Mouse (Mus musculus): ENCODE results near the gene Fgd2. TPM values are rescaled to one million over a fixed set of nuclear protein-coding genes. Genes with fewer than 3 reads are reported as not detected.
A peak's percentile ranks its signal among the peaks of the same experiment; 100 is the strongest.

The Fgd2 gene
- polyA plus RNA-seq, 1 experiment: 23.7 TPM

DNA sequence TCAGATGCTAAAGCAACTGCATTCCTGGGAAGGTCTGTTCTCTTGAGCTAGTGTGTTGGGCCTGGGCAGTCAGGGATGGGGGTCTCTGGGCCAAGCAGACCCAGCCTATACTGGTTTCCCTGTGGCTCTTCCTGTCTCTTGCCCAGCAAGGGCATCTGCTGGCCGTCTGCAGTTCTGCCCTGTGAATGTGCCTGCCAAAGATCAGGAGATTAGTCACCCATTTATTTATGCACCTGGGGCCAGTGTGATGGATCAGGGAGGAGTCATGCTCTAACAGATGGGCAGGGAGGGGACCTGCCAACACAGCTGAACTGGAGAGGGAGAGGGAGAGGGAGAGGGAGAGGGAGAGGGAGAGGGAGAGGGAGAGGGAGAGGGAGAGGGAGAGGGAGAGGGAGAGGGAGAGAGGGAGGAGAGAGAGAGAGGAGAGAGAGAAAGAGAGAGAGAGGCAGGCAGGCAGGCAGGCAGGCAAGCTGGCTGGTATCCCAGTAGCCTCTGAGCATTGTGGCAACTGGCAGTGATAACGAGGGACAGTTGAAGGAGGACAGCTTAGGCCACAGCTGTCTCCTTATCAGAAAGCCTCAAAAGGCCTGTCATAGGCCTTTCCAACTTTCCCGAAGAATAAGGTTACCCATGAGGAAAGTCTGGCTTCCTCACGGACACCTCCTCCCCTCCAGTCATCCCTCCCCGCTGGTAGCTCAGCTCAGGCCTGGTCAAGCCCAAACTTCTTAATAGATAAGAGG lies 29.9 kb upstream of the Fgd2 start:
- H3K4me3 ChIP-seq (replicated peaks): no peak overlapping the region
- H3K27me3 ChIP-seq (replicated peaks): peaks cover 14% of the 10 kb centered on the region
- peaks cover 64% of the 10 kb centered on the region for H3K36me3 ChIP-seq (replicated peaks; ENCODE audit: low read length)
- no peak for TF ChIP-seq FLI1 (IDR thresholded peaks at IDR 0.05; ENCODE audit: low read length)
- TF ChIP-seq GATA1 (IDR thresholded peaks at IDR 0.05; ENCODE audit: borderline replicate concordance, low read length): no peak
- H3K4me1 ChIP-seq: peaks cover 28% of the 10 kb centered on the region
- 0 out of 2 replicates have a peak, but pooled peaks cover 8% of the 10 kb centered on the region for H3K9me3 ChIP-seq

DNA sequence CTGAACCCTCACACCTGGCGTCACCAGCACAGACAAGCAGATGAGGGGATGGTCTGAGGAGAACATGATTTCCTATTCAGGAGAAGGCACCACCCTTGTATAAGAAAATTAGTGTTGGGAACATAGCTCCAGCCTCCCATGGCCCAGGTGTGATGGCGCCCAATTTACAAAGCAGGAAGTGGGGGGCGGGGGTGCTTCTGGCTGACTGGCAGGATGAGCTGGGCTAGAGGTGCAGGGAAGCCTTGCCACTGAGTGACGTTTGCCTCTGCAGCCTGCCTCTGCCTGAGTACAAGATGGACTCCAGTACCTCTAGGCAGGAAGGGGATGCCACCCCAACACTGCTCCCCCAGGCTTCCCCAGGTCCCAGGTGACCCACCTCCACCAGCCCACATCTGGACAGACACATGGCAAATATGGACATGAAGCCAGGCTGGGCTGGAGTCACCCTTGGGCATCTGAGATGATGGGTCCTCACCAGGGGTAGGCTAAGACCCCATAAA lies 28.5 kb upstream of the Fgd2 start:
- Histone ChIP-seq H3K4me3 (replicated peaks) (no peak overlapping the region), H3K9me3 (0 out of 2 replicates have a peak, but pooled peaks cover 4% of the 10 kb centered on the region), H3K27me3 (replicated peaks) (peaks cover 6% of the 10 kb centered on the region), H3K4me1 (peaks cover 28% of the 10 kb centered on the region), H3K36me3 (replicated peaks; ENCODE audit: low read length) (peaks cover 77% of the 10 kb centered on the region)
- TF ChIP-seq FLI1 (IDR thresholded peaks at IDR 0.05; ENCODE audit: low read length) (no peak), GATA1 (IDR thresholded peaks at IDR 0.05; ENCODE audit: borderline replicate concordance, low read length) (no peak)

DNA sequence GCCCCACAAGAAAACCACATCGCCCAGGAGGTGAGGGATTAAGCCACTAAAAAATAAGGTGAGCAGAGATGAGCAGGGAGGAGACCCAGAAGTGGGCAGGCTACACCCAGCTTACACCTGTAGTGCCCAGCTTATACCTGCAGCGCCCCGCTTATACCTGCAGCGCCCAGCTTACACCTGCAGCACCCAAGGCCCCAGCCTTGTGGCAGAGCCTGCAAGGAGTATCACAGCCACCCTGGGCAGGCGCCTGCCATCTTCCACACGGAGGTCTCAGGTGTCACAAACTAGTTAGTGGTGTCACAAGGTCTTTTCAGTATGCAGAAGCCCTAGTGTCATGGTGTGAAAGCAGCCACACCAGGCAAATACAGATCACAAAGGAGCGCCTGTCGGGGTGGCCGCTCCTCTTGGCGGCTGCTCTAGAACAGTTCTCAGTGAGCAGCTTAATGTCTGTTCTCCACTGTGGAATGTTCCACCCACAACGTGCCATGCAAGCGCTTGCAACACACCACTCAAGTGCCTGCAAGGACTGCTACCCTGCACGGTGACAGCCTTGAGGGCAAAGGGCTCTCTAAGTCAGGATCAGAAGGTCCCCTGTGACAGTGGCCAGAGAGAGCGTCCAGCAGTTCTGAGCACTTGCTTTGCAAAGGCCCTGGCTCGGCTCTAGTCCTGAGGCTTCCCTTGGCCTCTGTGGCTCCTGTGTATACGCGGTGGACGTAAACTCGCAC lies 24.3 kb upstream of the Fgd2 start:
- no peak overlapping the region for H3K4me3 ChIP-seq (replicated peaks)
- H3K9me3 ChIP-seq: no peaks in the 10 kb centered on the region
- no peaks in the 10 kb centered on the region for H3K27me3 ChIP-seq (replicated peaks)
- TF ChIP-seq FLI1 (IDR thresholded peaks at IDR 0.05; ENCODE audit: low read length): no peak
- TF ChIP-seq GATA1 (IDR thresholded peaks at IDR 0.05; ENCODE audit: borderline replicate concordance, low read length): no peak
- H3K4me1 ChIP-seq: peaks cover 30% of the 10 kb centered on the region
- H3K36me3 ChIP-seq (replicated peaks; ENCODE audit: low read length): peaks cover 96% of the 10 kb centered on the region

DNA sequence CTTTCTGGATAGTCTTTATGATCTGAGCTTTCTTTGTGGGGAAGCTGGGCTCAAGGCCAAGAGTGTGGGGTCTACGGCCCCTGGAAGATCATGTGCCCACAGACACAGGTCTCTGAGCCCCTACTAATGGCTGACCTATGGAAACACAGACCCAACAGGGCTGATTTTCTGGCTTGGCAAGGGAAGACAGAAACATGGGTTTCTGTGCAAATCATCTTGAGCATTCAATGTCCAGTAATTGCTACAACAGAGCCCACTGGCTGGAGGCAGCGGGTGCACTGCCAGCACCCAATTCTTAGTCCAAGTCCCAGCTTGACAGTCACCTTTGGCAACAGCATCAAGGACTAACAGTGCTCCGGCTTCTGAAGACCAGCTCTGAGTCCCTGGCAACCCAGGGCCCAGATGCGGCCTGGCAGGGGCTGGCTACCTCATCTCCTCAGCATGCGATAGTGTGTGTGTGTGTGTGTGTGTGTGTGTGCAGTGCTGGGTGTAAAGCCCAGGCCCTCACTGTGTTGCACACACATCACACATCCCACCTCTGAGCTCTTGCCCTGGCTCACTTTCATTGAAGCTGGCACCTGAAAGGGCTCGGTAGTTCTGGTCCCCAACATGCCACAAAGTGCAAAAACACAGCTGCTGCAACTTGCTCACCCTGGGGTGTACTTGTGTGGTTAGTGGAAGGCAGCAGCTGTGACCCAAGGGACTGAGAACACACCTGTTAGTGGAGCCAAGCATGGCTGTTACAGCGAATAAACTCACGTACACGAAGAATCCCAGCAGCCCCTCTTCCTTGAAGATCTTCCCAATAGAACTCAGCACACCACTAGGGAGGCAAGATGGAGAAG lies 22.5 kb upstream of the Fgd2 start:
- Histone ChIP-seq H3K36me3 (replicated peaks; ENCODE audit: low read length) (peaks cover 95% of the 10 kb centered on the region), H3K4me1 (peaks cover 36% of the 10 kb centered on the region)
- no peak for TF ChIP-seq FLI1 (IDR thresholded peaks at IDR 0.05; ENCODE audit: low read length)
- no peak for TF ChIP-seq GATA1 (IDR thresholded peaks at IDR 0.05; ENCODE audit: borderline replicate concordance, low read length)

DNA sequence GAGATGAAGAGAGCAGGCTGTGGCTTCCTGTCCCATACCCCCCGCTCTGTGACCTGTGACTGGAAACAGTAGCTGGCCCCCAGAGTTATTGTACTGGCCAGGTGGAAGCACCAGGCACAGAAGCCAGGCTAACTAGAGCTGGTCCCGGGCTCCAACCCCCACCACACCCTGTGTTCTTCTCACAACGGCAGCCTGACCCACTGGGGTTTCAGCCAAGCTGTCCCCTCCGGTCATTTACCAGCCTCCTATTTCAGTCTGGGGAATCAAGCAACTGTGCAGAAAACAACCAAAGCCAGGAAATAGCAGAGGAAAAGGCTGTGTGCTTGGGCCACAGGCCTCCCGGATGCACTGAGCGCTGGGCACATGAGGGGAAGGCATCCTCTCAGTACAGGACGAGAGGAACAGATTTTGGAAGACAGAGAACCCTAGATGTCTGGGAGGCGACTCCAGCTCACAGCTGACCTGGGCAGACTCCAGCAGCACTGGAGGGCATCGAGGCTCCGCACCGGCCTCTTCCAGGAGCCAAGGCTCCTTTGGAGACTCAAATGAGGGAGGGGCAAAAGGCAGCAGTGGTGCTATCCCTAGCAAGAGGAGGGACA lies 21.4 kb upstream of the Fgd2 start:
- TF ChIP-seq GATA1 (IDR thresholded peaks at IDR 0.05; ENCODE audit: borderline replicate concordance, low read length): no peak
- TF ChIP-seq FLI1 (IDR thresholded peaks at IDR 0.05; ENCODE audit: low read length): no peak
- Histone ChIP-seq H3K27me3 (replicated peaks) (no peaks in the 10 kb centered on the region), H3K4me1 (peaks cover 43% of the 10 kb centered on the region), H3K9me3 (no peaks in the 10 kb centered on the region), H3K36me3 (replicated peaks; ENCODE audit: low read length) (peaks cover 95% of the 10 kb centered on the region), H3K4me3 (replicated peaks) (no peak overlapping the region)

More for the DNA sequence above, 22.5 kb upstream of the Fgd2 start:
- Histone ChIP-seq H3K27me3 (replicated peaks) (no peaks in the 10 kb centered on the region), H3K4me3 (replicated peaks) (no peak overlapping the region), H3K9me3 (no peaks in the 10 kb centered on the region)

DNA sequence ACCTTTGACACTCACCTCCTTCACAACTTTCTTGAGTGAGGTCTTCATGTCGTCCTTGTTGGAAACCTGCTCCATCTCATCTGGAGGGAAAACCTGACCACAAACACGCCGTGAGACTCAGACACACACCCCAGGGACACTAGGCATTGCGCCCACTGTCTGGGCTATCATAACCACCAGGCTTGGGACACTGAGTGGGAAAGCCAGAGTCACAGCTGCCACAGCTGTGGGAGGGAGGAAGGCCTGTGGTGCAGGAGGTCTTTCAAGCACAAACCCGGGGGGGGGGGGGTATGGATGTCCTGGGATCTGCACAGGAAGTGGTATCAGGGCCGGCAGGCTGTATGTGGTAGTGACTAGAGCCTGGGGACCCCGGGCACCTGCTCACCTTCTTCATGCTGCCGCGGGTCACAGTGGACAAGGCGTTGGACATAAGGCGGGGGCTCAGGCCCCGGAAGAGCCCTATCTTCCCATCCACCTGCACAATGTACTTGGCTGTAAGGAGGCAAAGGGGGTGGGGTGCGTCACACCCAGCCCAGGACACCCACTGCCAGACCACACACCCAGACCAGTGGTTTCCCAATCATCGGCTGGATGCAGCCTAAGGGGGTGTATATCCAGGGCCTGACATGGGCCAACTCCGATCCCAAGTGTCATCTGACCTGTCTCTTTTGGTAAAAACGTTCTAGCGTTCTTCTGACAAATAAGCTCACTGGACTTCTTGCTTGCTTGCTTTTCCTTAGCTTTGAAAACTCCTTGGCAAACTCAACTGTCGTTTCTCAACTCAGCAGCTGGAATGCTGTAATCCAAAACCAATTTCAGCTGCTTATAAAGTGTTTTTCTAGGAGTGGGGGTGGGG lies 20.1 kb upstream of the Fgd2 start:
- H3K9me3 ChIP-seq: no peaks in the 10 kb centered on the region
- no peaks in the 10 kb centered on the region for H3K27me3 ChIP-seq (replicated peaks)
- peaks cover 49% of the 10 kb centered on the region for H3K4me1 ChIP-seq
- TF ChIP-seq FLI1 (IDR thresholded peaks at IDR 0.05; ENCODE audit: low read length): no peak
- no peak for TF ChIP-seq GATA1 (IDR thresholded peaks at IDR 0.05; ENCODE audit: borderline replicate concordance, low read length)
- H3K36me3 ChIP-seq (replicated peaks; ENCODE audit: low read length): peaks cover 94% of the 10 kb centered on the region
- no peak overlapping the region for H3K4me3 ChIP-seq (replicated peaks)

DNA sequence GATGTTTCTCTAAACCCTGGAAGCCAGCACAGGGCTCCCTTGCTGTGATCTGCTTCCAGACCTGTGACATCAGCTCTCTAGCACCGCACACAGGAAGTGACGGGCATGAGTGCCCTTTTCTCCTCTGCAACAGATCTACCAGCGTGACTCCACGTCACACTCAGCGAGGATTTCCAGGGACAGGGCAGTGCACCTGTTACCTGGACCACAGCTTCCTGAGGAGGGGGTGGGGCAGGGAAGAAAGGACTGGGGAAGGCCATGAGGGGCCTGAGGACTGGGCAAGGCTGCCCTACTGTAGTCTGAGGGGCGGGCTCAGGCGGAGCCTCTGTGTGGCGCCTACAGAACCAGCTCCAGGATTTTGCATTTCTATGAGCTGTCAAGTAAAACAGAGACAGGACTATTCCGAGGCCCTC lies 19.1 kb upstream of the Fgd2 start:
- Histone ChIP-seq H3K9me3 (no peaks in the 10 kb centered on the region), H3K4me1 (peaks cover 59% of the 10 kb centered on the region), H3K36me3 (replicated peaks; ENCODE audit: low read length) (peaks cover 84% of the 10 kb centered on the region), H3K27me3 (replicated peaks) (no peaks in the 10 kb centered on the region), H3K4me3 (replicated peaks) (peak overlapping the region; percentile 44)
- no peak for TF ChIP-seq GATA1 (IDR thresholded peaks at IDR 0.05; ENCODE audit: borderline replicate concordance, low read length)
- TF ChIP-seq FLI1 (IDR thresholded peaks at IDR 0.05; ENCODE audit: low read length): no peak

DNA sequence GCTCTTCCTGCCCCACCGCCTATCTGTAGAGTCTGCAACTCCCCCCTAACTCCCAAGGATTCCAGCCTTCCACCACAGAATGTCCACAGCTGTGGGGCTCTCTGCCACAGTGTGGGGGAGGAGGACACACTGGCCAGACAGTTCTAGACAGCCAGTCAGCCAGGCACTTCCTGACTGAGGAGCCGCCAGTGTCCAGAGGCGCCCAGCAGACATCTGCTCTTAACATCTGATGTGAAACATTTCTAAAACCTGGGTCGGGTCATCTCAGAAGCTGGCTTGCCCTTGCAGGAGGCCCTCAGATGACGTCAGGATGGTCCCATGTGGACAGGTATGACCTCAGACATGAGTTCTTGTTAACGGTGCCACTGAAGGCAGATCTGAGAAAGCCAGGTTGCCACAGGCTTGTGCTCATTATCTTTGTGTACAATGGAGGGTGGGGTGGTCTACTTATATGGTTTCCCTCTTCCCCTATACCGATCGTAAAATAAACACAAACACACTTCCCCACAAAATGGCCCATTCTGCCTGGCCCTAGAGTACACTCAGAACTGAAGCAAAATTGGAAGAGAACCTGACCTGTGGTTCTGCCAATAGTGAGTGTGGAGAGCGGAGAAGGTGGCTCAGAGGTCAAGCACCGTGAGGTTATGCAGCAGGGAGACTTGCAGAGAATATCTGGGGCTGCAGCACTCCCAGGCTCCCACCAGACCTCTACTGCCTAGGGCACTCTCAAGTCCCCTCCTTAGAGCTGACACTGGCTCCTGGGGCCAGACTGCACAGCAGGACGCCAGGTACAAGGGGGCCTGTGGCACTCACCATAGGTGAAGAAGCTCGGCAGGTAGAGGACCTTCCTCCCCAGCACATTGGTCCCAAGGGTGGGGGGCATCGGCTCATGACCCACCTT lies 18.5 kb upstream of the Fgd2 start:
- peaks cover 65% of the 10 kb centered on the region for H3K4me1 ChIP-seq

More for the DNA sequence above, 18.5 kb upstream of the Fgd2 start:
- Histone ChIP-seq H3K9me3 (no peaks in the 10 kb centered on the region), H3K4me3 (replicated peaks) (peak overlapping the region; percentile 69), H3K36me3 (replicated peaks; ENCODE audit: low read length) (peaks cover 78% of the 10 kb centered on the region), H3K27me3 (replicated peaks) (no peaks in the 10 kb centered on the region)
- TF ChIP-seq GATA1 (IDR thresholded peaks at IDR 0.05; ENCODE audit: borderline replicate concordance, low read length) (no peak), FLI1 (IDR thresholded peaks at IDR 0.05; ENCODE audit: low read length) (no peak)
